Mouse (Mus musculus) thymus, postnatal 25 days (tissue): ENCODE results near the gene Crtc1.

Experiments
- DNase-seq: peaks from one replicate; pipeline ENCODE4 v3.0.0; 2022

Crtc1 gene

DNA sequence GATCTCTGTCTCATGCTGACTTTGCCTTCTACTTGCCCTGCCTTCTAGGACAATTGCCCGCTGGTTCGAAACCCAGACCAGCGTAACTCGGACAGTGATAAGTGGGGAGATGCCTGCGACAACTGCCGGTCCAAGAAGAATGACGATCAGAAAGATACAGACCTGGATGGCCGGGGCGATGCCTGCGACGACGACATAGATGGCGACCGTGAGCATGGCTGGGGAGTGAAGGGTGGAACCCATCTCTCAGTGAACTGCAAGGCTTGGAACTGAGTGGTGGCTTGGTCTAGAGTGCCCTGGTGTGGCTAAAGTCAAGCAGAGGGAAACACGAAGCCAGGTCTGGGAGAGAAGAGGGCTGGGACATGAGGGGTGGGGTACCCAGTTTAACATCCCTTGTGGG, 62.3 kb downstream of the Crtc1 start:
- peak; percentile 9 for DNase-seq

GRCm38 (mm10) chr8:70376275-70376741, 63.1 kb downstream of the Crtc1 start:
- peak; percentile 11 for DNase-seq

- DNase-seq = no peak
Measured at GRCm38 (mm10) chr8:70375212-70375859, 64.0 kb downstream of the Crtc1 start.

DNA sequence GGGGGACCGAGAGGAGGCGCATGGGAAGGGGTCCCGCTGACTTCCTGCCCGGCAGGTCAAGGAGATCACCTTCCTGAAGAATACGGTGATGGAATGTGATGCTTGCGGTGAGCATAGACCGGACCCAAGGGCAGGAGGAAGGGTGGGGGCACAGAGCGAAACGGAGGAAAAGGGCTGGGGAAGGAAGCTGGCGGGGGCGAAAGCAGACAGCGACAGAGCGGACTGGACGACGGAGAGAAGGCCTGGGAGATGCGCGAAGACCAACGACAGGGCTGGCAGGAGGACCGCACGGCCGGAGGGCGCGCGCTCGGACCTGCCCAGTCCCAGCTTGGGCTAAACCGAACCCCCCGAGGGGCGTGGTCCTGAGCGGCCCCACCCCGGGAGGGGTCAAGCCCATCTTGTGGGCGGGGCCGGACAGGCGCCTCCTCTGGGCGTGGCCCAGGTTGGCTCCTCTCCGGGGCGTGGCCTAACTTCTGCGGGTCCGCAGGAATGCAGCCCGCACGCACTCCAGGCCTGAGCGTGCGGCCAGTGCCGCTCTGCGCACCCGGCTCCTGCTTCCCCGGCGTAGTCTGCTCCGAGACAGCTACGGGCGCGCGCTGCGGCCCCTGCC, 65.0 kb downstream of the Crtc1 start:
- DNase-seq = peak; percentile 52

DNA sequence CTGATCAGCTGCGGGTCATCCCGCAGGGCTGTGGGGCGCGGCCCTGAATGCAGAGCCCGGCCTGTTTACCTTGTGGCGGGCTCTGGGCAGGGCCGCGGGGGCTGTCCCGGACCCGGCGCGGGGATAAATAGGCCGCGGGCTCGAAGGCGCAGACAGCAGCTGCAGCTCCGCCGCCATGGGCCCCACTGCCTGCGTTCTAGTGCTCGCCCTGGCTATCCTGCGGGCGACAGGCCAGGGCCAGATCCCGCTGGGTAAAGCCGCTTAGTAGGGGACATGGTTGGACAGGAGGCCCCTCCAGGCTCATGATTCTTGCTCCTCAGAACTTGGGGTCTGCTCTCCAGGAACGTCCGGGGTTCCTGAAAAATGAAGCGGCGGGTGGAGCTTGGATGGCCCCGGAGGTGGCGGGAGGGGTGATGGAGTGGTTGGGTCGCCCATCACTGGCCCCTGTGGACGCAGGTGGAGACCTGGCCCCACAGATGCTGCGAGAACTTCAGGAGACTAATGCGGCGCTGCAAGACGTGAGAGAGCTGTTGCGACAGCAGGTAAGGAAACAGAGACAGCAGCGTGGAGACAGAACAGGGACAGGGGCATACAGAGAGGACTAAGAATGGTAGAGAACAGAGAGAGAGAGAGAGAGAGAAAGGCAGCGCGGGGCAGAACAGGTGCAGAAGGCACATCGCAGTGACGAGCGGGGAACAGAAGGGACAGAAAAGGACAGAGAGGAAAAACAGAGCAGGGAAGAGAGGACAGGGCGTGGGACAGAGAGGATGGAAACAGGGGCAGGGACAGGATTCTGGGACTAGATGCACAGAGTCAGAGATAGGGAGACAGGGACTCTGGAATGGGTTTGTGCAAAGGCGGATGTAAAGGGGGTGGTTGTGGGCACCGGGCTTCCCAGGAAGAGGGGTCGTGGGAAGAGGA, 65.7 kb downstream of the Crtc1 start, which contains the start of gene Comp:
Gene Comp, plus strand, starts transcription at position 162 of the 921 bp plus-strand sequence.
- DNase-seq = no peak

DNA sequence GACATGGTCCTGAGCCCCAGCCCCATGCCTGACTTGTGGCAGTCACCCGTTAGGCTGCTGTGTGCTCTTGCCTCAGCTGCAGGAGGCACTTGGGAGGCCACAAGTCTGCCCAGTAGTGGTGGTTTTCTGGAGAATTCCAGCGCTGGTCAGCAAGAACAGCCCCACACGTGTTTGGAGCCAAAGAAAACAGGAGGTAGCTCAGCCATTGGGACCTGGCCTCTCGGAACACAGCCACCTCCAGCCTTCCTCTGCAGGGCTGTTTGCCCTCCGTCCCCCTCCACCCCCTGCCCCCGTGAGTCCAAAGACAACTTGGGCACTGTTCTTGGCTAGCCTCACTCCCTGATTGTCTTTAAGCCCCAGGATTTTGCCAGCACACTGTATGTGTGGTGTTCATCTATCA, 67.4 kb downstream of the Crtc1 start:
- DNase-seq = no peak

- no peak for DNase-seq
Measured at GRCm38 (mm10) chr8:70370476-70370875, 68.9 kb downstream of the Crtc1 start.

GRCm38 (mm10) chr8:70366588-70366987, 72.8 kb downstream of the Crtc1 start:
- no peak for DNase-seq

GRCm38 (mm10) chr8:70364066-70364465, 75.3 kb downstream of the Crtc1 start:
- DNase-seq = no peak

DNA sequence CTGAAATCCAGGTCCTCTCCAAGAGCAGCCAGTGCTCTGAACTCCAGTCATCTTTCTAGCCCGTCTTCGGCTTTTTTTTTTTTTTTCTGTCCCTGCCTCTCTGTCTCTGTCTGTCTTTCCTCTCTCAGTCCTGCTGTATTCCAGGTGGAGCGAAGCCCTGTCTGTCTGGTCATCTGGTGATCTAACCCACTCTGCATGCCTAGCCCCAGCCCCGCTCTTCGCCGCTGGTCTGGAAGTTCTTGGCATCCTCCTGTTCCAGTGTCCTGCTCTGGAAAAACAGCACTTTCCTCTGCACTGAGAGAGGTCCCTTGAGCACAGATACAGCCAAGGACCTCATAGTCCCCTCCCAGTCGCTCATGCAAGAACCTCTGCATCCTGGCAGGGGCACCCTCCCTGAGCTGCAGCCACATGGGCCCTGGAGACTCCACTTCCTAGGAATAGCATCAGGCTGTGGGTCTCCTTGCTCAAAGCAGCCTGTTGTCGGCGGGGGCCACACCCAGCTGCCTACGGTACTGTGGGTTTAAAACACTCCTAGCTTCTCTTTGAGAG, 77.8 kb downstream of the Crtc1 start:
- DNase-seq = no peak

DNA sequence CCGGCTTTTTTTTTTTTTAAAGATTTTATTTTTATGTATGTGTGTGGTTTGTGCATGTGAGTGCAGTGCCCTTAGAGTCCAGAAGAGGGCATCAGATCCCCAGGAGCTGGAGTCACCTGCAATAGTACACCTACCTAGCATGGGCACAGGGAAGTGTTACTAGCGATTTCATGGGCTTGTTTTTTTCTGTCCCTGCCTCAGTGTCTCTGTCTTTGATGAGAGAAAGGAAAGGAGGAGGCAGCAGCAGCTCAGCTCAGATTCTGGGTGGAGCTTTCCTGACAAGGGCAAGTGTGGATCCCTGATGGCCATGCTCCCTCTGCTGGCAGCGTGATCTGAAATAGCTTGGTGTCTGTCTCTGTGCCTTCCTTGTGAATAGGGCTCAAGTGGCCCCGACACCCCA, 78.6 kb downstream of the Crtc1 start:
- peak; percentile 35 for DNase-seq

GRCm38 (mm10) chr8:70359411-70359810, 80.0 kb downstream of the Crtc1 start:
- DNase-seq = no peak

- no peak for DNase-seq
Measured at GRCm38 (mm10) chr8:70356111-70356510, 83.3 kb downstream of the Crtc1 start.

GRCm38 (mm10) chr8:70354004-70354403, 85.4 kb downstream of the Crtc1 start:
- no peak for DNase-seq

GRCm38 (mm10) chr8:70353194-70353817, 86.1 kb downstream of the Crtc1 start, which contains the start of gene Upf1:
TSS of gene Upf1 (minus strand) at chr8:70353278.
- DNase-seq = peak; percentile 100

DNA sequence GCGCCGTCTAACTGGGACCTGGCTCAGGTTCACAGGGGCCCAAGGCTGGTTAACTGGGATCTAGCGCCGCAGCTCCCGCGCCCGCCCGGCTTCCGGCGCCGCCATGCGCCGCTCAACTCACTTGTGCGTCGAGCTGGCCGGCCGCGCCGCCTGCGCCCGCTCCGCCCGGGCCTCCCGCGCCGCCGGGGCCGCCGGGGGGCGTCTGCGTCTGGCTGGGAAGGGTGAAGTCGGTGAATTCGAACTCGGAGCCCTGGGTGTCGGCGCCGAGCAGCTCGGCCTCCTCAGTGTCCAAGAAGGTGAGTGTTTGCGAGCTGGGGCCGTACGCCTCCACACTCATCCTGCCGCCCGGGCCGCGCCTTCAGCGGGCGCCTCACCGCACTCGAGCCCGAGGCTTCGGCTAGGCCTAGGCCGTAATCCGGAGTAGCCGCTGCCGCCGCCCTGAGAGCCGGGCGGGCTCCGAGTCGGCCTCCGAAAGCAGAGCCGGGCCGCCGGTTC, 86.7 kb downstream of the Crtc1 start:
- peak; percentile 65 for DNase-seq

DNA sequence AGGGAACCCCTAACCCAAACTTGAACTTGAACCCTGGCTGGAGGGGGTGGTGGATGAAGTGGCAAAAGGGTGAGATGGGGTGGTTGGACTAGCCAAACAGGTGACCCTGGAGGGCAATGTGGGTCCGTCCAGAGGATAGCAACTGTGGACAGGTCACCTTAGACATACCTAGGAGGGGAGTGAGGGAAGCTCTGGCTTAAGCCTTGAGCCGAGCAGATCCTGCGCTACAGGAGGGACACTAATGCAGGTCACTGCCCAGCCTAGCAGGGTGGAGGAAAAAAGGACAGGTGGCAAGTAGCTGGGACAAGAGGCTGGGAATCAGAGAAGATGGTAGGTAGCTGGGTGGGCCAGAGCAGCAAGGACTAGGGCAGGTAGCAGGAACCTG, 87.4 kb downstream of the Crtc1 start:
- DNase-seq = no peak

- no peak for DNase-seq
Measured at GRCm38 (mm10) chr8:70351035-70351999, 88.1 kb downstream of the Crtc1 start.

- no peak for DNase-seq
Measured at GRCm38 (mm10) chr8:70347860-70348420, 91.4 kb downstream of the Crtc1 start.

- no peak for DNase-seq
Measured at GRCm38 (mm10) chr8:70347443-70347842, 91.9 kb downstream of the Crtc1 start.

DNA sequence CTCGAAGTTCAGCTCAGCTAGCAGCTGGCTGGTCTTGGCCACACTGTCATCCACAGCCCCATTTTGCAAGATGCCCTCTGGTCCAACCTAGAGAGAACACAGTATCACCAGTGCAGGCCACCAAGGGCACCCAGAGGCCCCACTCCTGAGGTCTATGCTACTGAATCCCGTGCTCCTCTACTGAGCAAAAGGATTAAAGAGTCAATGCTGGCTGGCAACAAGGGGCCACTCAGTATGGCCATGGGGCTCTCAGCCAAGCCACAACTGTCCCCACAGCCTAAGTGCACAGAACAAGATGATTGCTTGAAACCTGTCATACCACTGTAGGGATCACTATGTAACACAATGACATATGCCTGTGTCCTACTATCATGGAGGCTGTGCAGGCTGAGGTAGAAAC, 95.1 kb downstream of the Crtc1 start:
- no peak for DNase-seq
